Mouse (Mus musculus) cerebellum, adult (tissue): Measurements from ENCODE around the gene Nos3.

Experiments used
- ATAC-seq: cut with Nextera tagmentation; 2 replicates; pipeline ENCODE4 v1.9.2; 2017; ENCODE audit warnings: mild to moderate bottlenecking, moderate library complexity, mixed read lengths; ENCODE audit not compliant: insufficient number of reproducible peaks, low FRiP score, low TSS enrichment

Gene Nos3

GRCm38 (mm10) chr5:24343977-24344436 is 20.6 kb upstream of the Nos3 start:
- ATAC-seq = no peak

GRCm38 (mm10) chr5:24344477-24345051 is 20.0 kb upstream of the Nos3 start:
- ATAC-seq = no peak

GRCm38 (mm10) chr5:24346313-24346712 is 18.3 kb upstream of the Nos3 start:
- ATAC-seq = no peak

- no peak for ATAC-seq
Observed at GRCm38 (mm10) chr5:24347186-24347875, 17.3 kb upstream of the Nos3 start.

- peak; percentile 51; the same call in 1 of the 2 replicates for ATAC-seq
Observed at GRCm38 (mm10) chr5:24348128-24348527, 16.5 kb upstream of the Nos3 start.

- ATAC-seq = no peak
Observed at GRCm38 (mm10) chr5:24348546-24348945, 16.1 kb upstream of the Nos3 start.

GRCm38 (mm10) chr5:24350073-24350472 is 14.5 kb upstream of the Nos3 start:
- no peak for ATAC-seq

GRCm38 (mm10) chr5:24350531-24351250 is 13.9 kb upstream of the Nos3 start:
- ATAC-seq = no peak

- peak; percentile 13; the same call in 1 of the 2 replicates for ATAC-seq
Observed at GRCm38 (mm10) chr5:24351278-24351677, 13.3 kb upstream of the Nos3 start, which contains the start of gene Kcnh2. Gene Kcnh2 (minus strand): TSS chr5:24351604.

GRCm38 (mm10) chr5:24351701-24352171 is 12.9 kb upstream of the Nos3 start:
- ATAC-seq = peak; percentile 80

GRCm38 (mm10) chr5:24352251-24352859 is 12.3 kb upstream of the Nos3 start:
- 0 out of 2 replicates have a peak, but pooled peaks have one; percentile 3 for ATAC-seq

GRCm38 (mm10) chr5:24353327-24353726 is 11.3 kb upstream of the Nos3 start:
- no peak for ATAC-seq

- ATAC-seq = no peak
Observed at GRCm38 (mm10) chr5:24356764-24357163, 7.8 kb upstream of the Nos3 start.

- ATAC-seq = no peak
Observed at GRCm38 (mm10) chr5:24357461-24357860, 7.1 kb upstream of the Nos3 start.

GRCm38 (mm10) chr5:24360792-24361454 is 3.7 kb upstream of the Nos3 start:
- peak; percentile 69 for ATAC-seq

GRCm38 (mm10) chr5:24363467-24363866 is 1.1 kb upstream of the Nos3 start:
- ATAC-seq = no peak

- ATAC-seq = no peak
Observed at GRCm38 (mm10) chr5:24364061-24364460, 549 bp upstream of the Nos3 start.

- no peak for ATAC-seq
Observed at GRCm38 (mm10) chr5:24364963-24365362, 353 bp downstream of the Nos3 start.

- ATAC-seq = no peak
Observed at GRCm38 (mm10) chr5:24365528-24365927, 918 bp downstream of the Nos3 start.

GRCm38 (mm10) chr5:24366426-24366825 is 1.8 kb downstream of the Nos3 start:
- ATAC-seq = no peak
